Mouse (Mus musculus) layer of hippocampus, postnatal 10 days (tissue): ENCODE results near the gene Llcfc1. TPM values are rescaled to one million over a fixed set of nuclear protein-coding genes. Genes with fewer than 3 reads are reported as not detected.

ENCODE experiments used
- DNase-seq, 2 experiments: peaks; one replicate each; pipeline ENCODE4 v3.0.0; 2021; ENCODE audit warnings: low spot score in 2 of 2
- total RNA-seq, 2 experiments: library from RNA; stranded (reverse); gene quantifications; 2 replicates each; pipeline ENCODE4 v1.2.3; 2021

Gene Llcfc1
- total RNA-seq, 2 experiments from 2014 or later, result not detected

- DNase-seq, result no peak
Measured at GRCm38 (mm10) chr6:41702928-41703327, 18.7 kb downstream of the Llcfc1 start.

- no peak for DNase-seq
Measured at GRCm38 (mm10) chr6:41704123-41704522, 19.9 kb downstream of the Llcfc1 start, which contains the start of gene Kel. Kel (minus strand) TSS chr6:41704339.

- DNase-seq, result no peak
Measured at GRCm38 (mm10) chr6:41706275-41706674, 22.0 kb downstream of the Llcfc1 start.

GRCm38 (mm10) chr6:41710281-41710680 is 26.1 kb downstream of the Llcfc1 start:
- DNase-seq, result no peak

GRCm38 (mm10) chr6:41721430-41721829 is 37.2 kb downstream of the Llcfc1 start:
- DNase-seq, result no peak

GRCm38 (mm10) chr6:41727989-41728609 is 43.9 kb downstream of the Llcfc1 start:
- DNase-seq, result no peak

- DNase-seq, result no peak
Measured at GRCm38 (mm10) chr6:41734719-41735470, 50.7 kb downstream of the Llcfc1 start.

Other genes starting within 250 kb of the Llcfc1 start
- not detected for gene Gm10334, start 238.3 kb upstream of the Llcfc1 start, total RNA-seq
- gene Prss1, start 225.5 kb upstream of the Llcfc1 start, total RNA-seq, result not detected
- not detected for gene Prss2, start 162.6 kb upstream of the Llcfc1 start, total RNA-seq
- gene Ephb6, start 78.9 kb upstream of the Llcfc1 start, total RNA-seq, result 10 to 100 TPM; 68.2 to 70.3 TPM
- gene Trpv6, start 48.0 kb upstream of the Llcfc1 start, total RNA-seq, result 1 to 10 TPM in 1 of 2 experiments, under 1 TPM in 1; 0.67 to 1.4 TPM
- not detected for gene Trpv5, start 3.7 kb upstream of the Llcfc1 start, total RNA-seq
- gene Kel, start 19.9 kb downstream of the Llcfc1 start, total RNA-seq, result not detected
- gene Olfr459, start 90.7 kb downstream of the Llcfc1 start, total RNA-seq, result not detected
- gene Pip, start 163.1 kb downstream of the Llcfc1 start, total RNA-seq, result not detected
- not detected for gene Sval2, start 168.6 kb downstream of the Llcfc1 start, total RNA-seq